Mouse (Mus musculus): Measurements from ENCODE around the gene Olfr1263.

GRCm38 (mm10) chr2:89977709-89978108 lies 34.2 kb upstream of the Olfr1263 start:
- TF ChIP-seq POLR2A (IDR thresholded peaks at IDR 0.05; ENCODE audit: extremely low read depth, insufficient read depth, low read length) (no peak), CTCF (IDR thresholded peaks at IDR 0.05; ENCODE audit: extremely low read depth, insufficient read depth, low read length) (no peak)

Data from cortical plate, adult 2 months (tissue).